ENCODE assay signal across 16 mouse cellular contexts in the genomic region with DNA sequence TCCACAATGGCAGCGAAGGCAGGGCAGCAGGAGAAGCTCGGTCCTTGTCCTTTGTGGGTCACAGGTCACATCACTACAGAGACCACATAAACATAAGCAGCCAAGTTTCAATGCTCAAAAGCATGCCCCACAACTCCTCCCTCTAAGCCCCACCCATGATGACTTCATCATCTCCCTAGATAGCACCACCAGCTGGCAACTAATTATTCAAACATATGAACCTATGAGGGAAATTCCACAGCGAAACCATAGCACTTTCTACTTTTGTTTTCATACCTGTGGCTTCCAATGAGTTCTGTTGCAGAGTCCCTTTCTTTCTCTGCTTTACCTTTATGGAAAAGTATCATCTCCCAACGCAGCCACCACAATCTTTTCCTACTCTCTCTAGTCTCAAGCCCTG.
"Had no signal": no experiment of that assay in that cellular context is flagged by ENCODE, and none has a peak within 500 bp of the region (broad histone marks: within the 10 kb centered on the region; RNA-seq: fewer than 3 reads in every experiment).

No protein-coding gene starts in this region.

- H3K36me3 ChIP-seq: neural tube, embryonic 13.5 days; neural tube, embryonic 15.5 days; stomach, embryonic 15.5 days had no signal

- H3K27ac ChIP-seq: neural tube, embryonic 13.5 days; neural tube, embryonic 15.5 days; stomach, embryonic 15.5 days; stomach, postnatal 0 days had no signal

- H3K4me2 ChIP-seq: neural tube, embryonic 13.5 days; neural tube, embryonic 15.5 days; stomach, embryonic 15.5 days had no signal

- H3K9me3 ChIP-seq: neural tube, embryonic 13.5 days; neural tube, embryonic 15.5 days; stomach, embryonic 15.5 days had no signal

- DNase-seq: retina, postnatal 1 day; right cerebral cortex, adult 18-20 months; right cerebral cortex, postnatal 14 days; right cerebral cortex, postnatal 25 days; right cerebral cortex, postnatal 4 days; spleen, adult 18-20 months; thymus, adult 18-20 months; thymus, adult 2 months; thymus, postnatal 14 days; thymus, postnatal 25 days; thymus, postnatal 36 days; thymus, postnatal 4 days had no signal

- H3K4me3 ChIP-seq: neural tube, embryonic 13.5 days; neural tube, embryonic 15.5 days; stomach, embryonic 15.5 days had no signal

- H3K4me1 ChIP-seq: neural tube, embryonic 13.5 days; neural tube, embryonic 15.5 days; stomach, embryonic 15.5 days had no signal

- H3K27me3 ChIP-seq: neural tube, embryonic 13.5 days; neural tube, embryonic 15.5 days; stomach, embryonic 15.5 days had no signal

- H3K9ac ChIP-seq: neural tube, embryonic 13.5 days; neural tube, embryonic 15.5 days; stomach, embryonic 15.5 days had no signal
